Mouse (Mus musculus) MEL (cell line): Measurements from ENCODE around the gene Ptprk. TPM values are rescaled to one million over a fixed set of nuclear protein-coding genes. Genes with fewer than 3 reads are reported as not detected.

Experiments
- DNase-seq: peaks from one replicate; pipeline ENCODE4 v3.0.0; 2011; ENCODE audit warnings: low read depth, low spot score
- H3K27ac ChIP-seq: 2 replicates; pipeline ENCODE4 v1.5.1; 2012; ENCODE audit warnings: low read depth, mild to moderate bottlenecking, control low read depth, low read length, moderate library complexity; ENCODE audit not compliant: control insufficient read depth
- H3K27me3 ChIP-seq, 2 experiments: fragments of 150-350 bp in 1 of 2; sonication (generic) in 1 of 2; 2 replicates each; pipeline ENCODE4 v1.6.1; 2012; ENCODE audit warnings: low read length in 2 of 2, mild to moderate bottlenecking in 2 of 2, improper control_type of control experiment in 1 of 2, moderate library complexity in 1 of 2; ENCODE audit not compliant: insufficient read depth in 2 of 2, control insufficient read depth in 1 of 2
- H3K36me3 ChIP-seq, 2 experiments: 2 replicates each; pipeline ENCODE4 v1.6.1; 2012 to 2014; ENCODE audit warnings: low read length in 2 of 2, improper control_type of control experiment in 1 of 2, inconsistent platforms in 1 of 2, mild to moderate bottlenecking in 1 of 2; ENCODE audit not compliant: insufficient read depth in 2 of 2, control insufficient read depth in 1 of 2
- H3K4me1 ChIP-seq, 2 experiments: fragments of 150-350 bp in 1 of 2; sonication (generic) in 1 of 2; 2 replicates each; pipeline ENCODE4 v1.6.1; 2012; ENCODE audit warnings: low read length in 2 of 2, improper control_type of control experiment in 1 of 2, mild to moderate bottlenecking in 1 of 2; ENCODE audit not compliant: insufficient read depth in 2 of 2, control insufficient read depth in 1 of 2
- H3K4me3 ChIP-seq, 2 experiments: fragments of 150-350 bp in 1 of 2; sonication (generic) in 1 of 2; 2 replicates each; pipeline ENCODE4 v1.5.1; 2012; ENCODE audit warnings: low read depth in 2 of 2, low read length in 2 of 2, mild to moderate bottlenecking in 2 of 2, moderate library complexity in 2 of 2, control low read depth in 1 of 2, improper control_type of control experiment in 1 of 2; ENCODE audit not compliant: control insufficient read depth in 1 of 2, insufficient read depth in 1 of 2
- H3K79me2 ChIP-seq: 2 replicates; pipeline ENCODE4 v1.6.1; 2012; ENCODE audit warnings: mild to moderate bottlenecking, low read length, moderate library complexity; ENCODE audit not compliant: control insufficient read depth, poor library complexity, insufficient read depth
- H3K9ac ChIP-seq: 2 replicates; pipeline ENCODE4 v1.6.1; 2012; ENCODE audit warnings: low read depth, mild to moderate bottlenecking, control low read depth, low read length, moderate library complexity; ENCODE audit not compliant: control insufficient read depth, poor library complexity, severe bottlenecking
- H3K9me3 ChIP-seq: fragments of 150-350 bp; sonication (generic); replicated peaks from 2 replicates; pipeline ENCODE4 v1.6.1; 2012; ENCODE audit warnings: mild to moderate bottlenecking, low read length, improper control_type of control experiment, moderate library complexity; ENCODE audit not compliant: insufficient read depth
- BHLHE40 ChIP-seq: IDR thresholded peaks from 2 replicates; pipeline ENCODE4 v1.6.1; 2012; ENCODE audit warnings: low read depth, mild to moderate bottlenecking, inconsistent platforms, low read length, improper control_type of control experiment, borderline replicate concordance
- CHD2 ChIP-seq: IDR thresholded peaks from 2 replicates; pipeline ENCODE4 v1.6.1; 2011; ENCODE audit warnings: low read length, improper control_type of control experiment
- HCFC1 ChIP-seq: IDR thresholded peaks from 2 replicates; pipeline ENCODE4 v1.6.1; 2012; ENCODE audit warnings: low read depth, mild to moderate bottlenecking, inconsistent platforms, low read length, improper control_type of control experiment, moderate library complexity
- MAZ ChIP-seq: IDR thresholded peaks from 2 replicates; pipeline ENCODE4 v1.6.1; 2012; ENCODE audit warnings: low read depth, mild to moderate bottlenecking, inconsistent platforms, low read length, improper control_type of control experiment
- MYB ChIP-seq: IDR thresholded peaks from 2 replicates; pipeline ENCODE4 v1.6.1; 2011; ENCODE audit warnings: mild to moderate bottlenecking, low read depth, low read length, improper control_type of control experiment
- RCOR1 ChIP-seq: IDR thresholded peaks from 2 replicates; pipeline ENCODE4 v1.6.1; 2012; ENCODE audit warnings: low read depth, mild to moderate bottlenecking, inconsistent platforms, low read length, improper control_type of control experiment
- SIN3A ChIP-seq: IDR thresholded peaks from 2 replicates; pipeline ENCODE4 v1.6.1; 2012; ENCODE audit warnings: low read length, improper control_type of control experiment, inconsistent platforms
- TAL1 ChIP-seq: IDR thresholded peaks from 2 replicates; pipeline ENCODE4 v1.6.1; 2012; ENCODE audit warnings: mild to moderate bottlenecking, inconsistent platforms, low read length, moderate library complexity, mixed read lengths
- TCF12 ChIP-seq: IDR thresholded peaks from 2 replicates; pipeline ENCODE4 v1.6.1; 2014; ENCODE audit warnings: low read depth, mild to moderate bottlenecking, inconsistent platforms, low read length, improper control_type of control experiment, moderate library complexity
- UBTF ChIP-seq: IDR thresholded peaks from 2 replicates; pipeline ENCODE4 v1.6.1; 2012; ENCODE audit warnings: low read depth, mild to moderate bottlenecking, inconsistent platforms, low read length, improper control_type of control experiment, moderate library complexity, borderline replicate concordance; ENCODE audit not compliant: insufficient read depth
- USF2 ChIP-seq, 2 experiments: IDR thresholded peaks; 2 replicates each; pipeline ENCODE4 v1.6.1; 2011 to 2012; ENCODE audit warnings: improper control_type of control experiment in 2 of 2, low read length in 2 of 2, borderline replicate concordance in 1 of 2, inconsistent platforms in 1 of 2, low read depth in 1 of 2, mild to moderate bottlenecking in 1 of 2; ENCODE audit not compliant: insufficient read depth in 1 of 2
- ZKSCAN1 ChIP-seq: IDR thresholded peaks from 2 replicates; pipeline ENCODE4 v1.6.1; 2012; ENCODE audit warnings: low read depth, mild to moderate bottlenecking, inconsistent platforms, low read length, improper control_type of control experiment, moderate library complexity
- polyA plus RNA-seq, 2 experiments: library from polyadenylated mRNA; stranded (reverse) in 1 of 2; unstranded in 1 of 2; fragments of >175 nt in 1 of 2; fragments of >200 nt in 1 of 2; gene quantifications; 2 replicates each; pipeline versions ENCODE4 v1.2.1 to v1.2.4; 2012; ENCODE audit warnings: low replicate concordance in 2 of 2, low read depth in 1 of 2; ENCODE audit not compliant: insufficient read length in 2 of 2, insufficient read depth in 1 of 2, missing spikeins in 1 of 2
- total RNA-seq: library from RNA; depleted of rRNA; stranded (reverse); fragments of 300-350 nt; gene quantifications from 2 replicates; pipeline ENCODE4 v1.2.3, GENCODE M21; 2012

Gene Ptprk
- total and polyA plus RNA-seq, 3 experiments = under 0.01 TPM; not detected in 2

DNA sequence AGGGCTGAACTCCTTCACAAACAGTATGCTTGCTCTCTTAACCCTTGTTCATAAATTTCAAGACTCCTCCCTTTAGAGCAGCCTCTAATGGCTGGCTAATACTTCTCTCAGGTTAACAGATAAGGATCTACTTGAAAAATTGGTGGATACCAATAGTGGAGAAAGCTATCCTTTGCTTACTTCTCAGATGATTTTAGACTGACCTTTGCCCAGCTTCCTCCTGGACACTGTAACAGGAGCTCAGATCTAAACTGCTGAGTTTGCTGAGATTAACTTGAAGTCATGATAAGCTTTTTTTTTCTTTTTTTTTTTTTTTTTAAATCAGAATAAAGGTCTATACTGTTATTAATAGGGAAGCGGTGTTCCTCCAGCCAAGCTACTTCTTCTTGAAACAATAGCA is 92.0 kb downstream of the Ptprk start:
- Histone ChIP-seq H3K27me3 (no peaks in the 10 kb centered on the region), H3K9me3 (no peaks in the 10 kb centered on the region), H3K4me1 (no peaks in the 10 kb centered on the region), H3K9ac (no peak overlapping the region), H3K36me3 (no peaks in the 10 kb centered on the region), H3K4me3 (no peak overlapping the region), H3K79me2 (no peaks in the 10 kb centered on the region), H3K27ac (no peak overlapping the region)
- TF ChIP-seq TCF12 (no peak), HCFC1 (no peak), USF2 (IDR thresholded peaks at IDR 0.05; ENCODE audit: borderline replicate concordance in 1 of 2, insufficient read depth in 1 of 2, low read depth in 1 of 2, low read length in 2 of 2) (no peak)
- no peak for DNase-seq

DNA sequence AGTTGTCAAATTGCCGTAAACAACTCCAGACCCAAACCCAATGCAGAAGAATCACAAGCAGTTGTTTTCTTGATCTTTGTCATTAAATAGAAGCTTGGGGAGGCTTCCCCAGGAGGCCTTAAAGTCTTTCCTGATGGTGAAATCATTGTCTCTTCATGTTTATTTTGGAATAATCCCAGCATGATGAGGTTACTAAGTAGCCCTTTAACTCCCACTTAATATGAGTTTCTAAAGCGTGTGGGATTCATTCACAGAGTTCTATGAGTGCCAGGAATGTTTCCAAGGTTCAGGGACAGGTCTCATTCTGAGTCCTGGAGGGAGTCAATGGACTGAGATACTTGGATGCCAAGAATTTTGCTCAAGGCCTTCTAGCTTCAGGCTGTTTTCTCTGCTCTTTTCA is 92.5 kb downstream of the Ptprk start:
- TF ChIP-seq ZKSCAN1 (no peak), UBTF (no peak), HCFC1 (no peak)
- Histone ChIP-seq H3K79me2 (no peaks in the 10 kb centered on the region), H3K9me3 (no peaks in the 10 kb centered on the region), H3K27ac (no peak overlapping the region), H3K4me3 (no peak overlapping the region), H3K36me3 (no peaks in the 10 kb centered on the region), H3K27me3 (no peaks in the 10 kb centered on the region), H3K4me1 (no peaks in the 10 kb centered on the region), H3K9ac (no peak overlapping the region)
- DNase-seq = no peak

DNA sequence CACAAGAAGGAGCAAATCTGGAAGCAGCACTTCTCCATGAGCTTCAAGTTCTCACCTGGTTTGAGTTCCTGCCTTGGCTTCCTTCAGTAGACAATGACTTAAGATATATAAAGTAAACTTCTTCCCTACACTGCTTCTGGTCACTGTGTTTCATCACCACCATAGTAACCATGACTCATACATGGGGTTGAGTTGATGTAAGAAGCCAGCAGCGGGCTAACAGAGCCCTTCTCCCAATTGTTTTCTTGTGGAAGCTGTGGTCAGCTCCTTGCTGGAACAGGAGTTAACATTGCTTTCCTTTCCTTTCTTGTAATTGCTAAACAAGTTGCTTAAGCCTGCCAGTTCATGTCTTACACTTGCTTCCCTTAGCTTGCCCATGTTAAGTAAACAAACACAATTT is 96.6 kb downstream of the Ptprk start:
- TF ChIP-seq TCF12 (no peak), CHD2 (no peak), BHLHE40 (no peak), TAL1 (no peak), MAZ (no peak), SIN3A (no peak), MYB (no peak), UBTF (no peak), RCOR1 (no peak)
- H3K4me3 ChIP-seq = no peak overlapping the region
- H3K36me3 ChIP-seq = no peaks in the 10 kb centered on the region
- no peaks in the 10 kb centered on the region for H3K27me3 ChIP-seq
- H3K9me3 ChIP-seq = no peaks in the 10 kb centered on the region
- no peaks in the 10 kb centered on the region for H3K79me2 ChIP-seq
- no peak overlapping the region for H3K27ac ChIP-seq
- no peaks in the 10 kb centered on the region for H3K4me1 ChIP-seq
- H3K9ac ChIP-seq = no peak overlapping the region
- DNase-seq = no peak
